Mouse (Mus musculus) spleen, embryonic (tissue): Measurements from ENCODE around the gene Fryl.

Experiments
- CTCF ChIA-PET: fragments of 350-600 bp; sonication (Branson Sonifier 250); formaldehyde crosslinking; loops from one replicate; lab custom pipeline; 2022; lab: Charles Lee

The Fryl gene

GRCm38 (mm10) chr5:73256352-73257065 is at the start of gene Fryl:
Gene Fryl, minus strand, starts transcription at chr5:73256619.
- CTCF ChIA-PET: no interaction called here

GRCm38 (mm10) chr5:73304507-73304906 is 48.1 kb upstream of the Fryl start:
- CTCF ChIA-PET: no interaction called here

DNA sequence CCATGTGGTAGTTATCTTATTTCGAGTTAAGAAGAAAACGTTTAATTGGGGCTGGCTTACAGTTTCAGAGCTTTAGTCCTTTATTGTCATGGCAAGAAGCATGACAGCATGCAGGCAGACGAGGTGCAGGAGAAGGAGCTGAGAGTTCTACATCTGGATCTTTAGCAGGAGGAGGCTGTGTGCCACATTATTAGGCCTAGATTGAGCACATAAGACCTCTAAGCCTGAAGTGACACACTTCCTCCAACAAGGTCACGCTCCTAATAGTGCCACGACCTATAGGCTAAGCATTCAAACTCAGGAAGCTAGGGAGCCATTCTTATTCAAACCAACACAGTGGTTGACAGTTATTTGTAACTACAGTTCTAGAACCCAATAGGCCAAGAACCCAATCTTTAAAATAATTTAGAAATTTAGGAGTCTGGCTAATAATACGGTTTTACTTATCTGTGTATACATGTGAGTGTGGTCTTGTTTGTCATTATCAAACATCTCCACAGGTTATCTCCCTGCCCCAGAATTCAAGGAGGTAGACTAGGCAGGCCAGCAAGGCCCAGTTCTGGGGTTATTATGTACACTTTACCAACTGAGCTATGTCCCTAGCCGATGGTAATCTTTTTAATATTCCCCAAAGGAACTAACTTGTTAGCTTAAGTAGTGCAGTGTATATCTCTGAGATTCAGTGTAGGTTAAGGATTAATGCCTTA is 45.3 kb upstream of the Fryl start:
- CTCF ChIA-PET: interaction anchor here (1.1 kb wide), 1 partner anchor 99 kb away, joined by 9 read pairs; no protein-coding TSS in a partner anchor

DNA sequence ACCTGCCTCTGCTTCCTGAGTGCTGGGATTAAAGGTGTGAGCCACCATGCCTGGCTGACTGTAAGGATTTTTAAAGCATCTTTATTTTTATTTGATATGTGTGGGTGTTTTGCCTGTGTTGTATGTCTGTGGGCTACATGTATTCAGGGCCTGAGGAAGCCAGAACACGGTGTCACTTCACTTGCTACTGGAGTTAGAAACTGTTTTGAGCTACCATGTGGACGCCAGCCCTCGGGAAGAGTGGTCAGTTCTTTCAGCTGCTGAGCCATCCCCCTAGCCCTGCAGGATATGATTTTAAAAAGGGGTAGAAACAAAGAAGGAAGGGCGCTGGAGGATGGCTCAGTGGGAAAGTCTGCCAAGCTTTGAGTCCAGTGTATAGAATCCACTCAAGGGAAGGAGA is 39.5 kb upstream of the Fryl start:
- CTCF ChIA-PET: no interaction called here

GRCm38 (mm10) chr5:73295016-73295415 is 38.6 kb upstream of the Fryl start:
- CTCF ChIA-PET: no interaction called here

GRCm38 (mm10) chr5:73293458-73293827 is 37.0 kb upstream of the Fryl start:
- CTCF ChIA-PET: interaction anchor here (0.9 kb wide), 1 partner anchor 136 kb away, joined by 3 read pairs; no protein-coding TSS in a partner anchor

- CTCF ChIA-PET: interaction anchor here (0.6 to 0.9 kb wide), 2 partner anchors 136 to 160 kb away, joined by 3 read pairs; no protein-coding TSS in a partner anchor
Measured at GRCm38 (mm10) chr5:73292502-73293457, 36.4 kb upstream of the Fryl start, which contains the start of gene Ociad1. Gene Ociad1, plus strand, starts transcription at chr5:73292784.

GRCm38 (mm10) chr5:73289900-73290299 is 33.5 kb upstream of the Fryl start:
- CTCF ChIA-PET: no interaction called here

GRCm38 (mm10) chr5:73286603-73287002 is 30.2 kb upstream of the Fryl start:
- CTCF ChIA-PET: interaction anchor here (2.5 kb wide), 1 partner anchor 33 kb away, joined by 7 read pairs; no protein-coding TSS in a partner anchor

DNA sequence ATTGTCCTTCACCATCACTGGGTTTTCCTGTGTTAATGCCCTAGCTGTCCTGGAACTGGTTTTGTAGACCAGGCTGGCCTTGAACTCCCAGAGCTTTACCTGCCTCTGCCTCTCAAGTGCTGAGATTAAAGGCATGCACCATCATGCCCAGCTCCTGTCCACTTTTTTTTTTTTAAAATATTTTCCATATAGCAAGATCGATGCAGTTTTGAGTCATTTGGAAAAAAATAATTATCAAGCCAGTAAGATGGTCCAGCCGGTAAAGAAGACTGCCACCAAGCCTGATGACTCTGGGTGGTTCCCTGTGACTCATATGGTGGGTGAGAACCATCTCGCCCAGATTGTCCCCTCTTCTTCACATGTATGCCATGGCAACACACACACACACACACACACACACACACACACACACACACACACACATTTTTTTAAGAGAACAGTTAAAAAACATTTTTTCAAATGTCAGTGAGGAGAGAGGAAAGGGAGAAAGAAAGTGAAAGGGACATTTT is 29.1 kb upstream of the Fryl start:
- CTCF ChIA-PET: no interaction called here

- CTCF ChIA-PET: no interaction called here
Measured at GRCm38 (mm10) chr5:73284046-73284445, 27.6 kb upstream of the Fryl start.

GRCm38 (mm10) chr5:73280567-73280850 is 24.1 kb upstream of the Fryl start:
- CTCF ChIA-PET: interaction anchor here (0.6 kb wide), 1 partner anchor 489 kb away, joined by 7 read pairs; no protein-coding TSS in a partner anchor

DNA sequence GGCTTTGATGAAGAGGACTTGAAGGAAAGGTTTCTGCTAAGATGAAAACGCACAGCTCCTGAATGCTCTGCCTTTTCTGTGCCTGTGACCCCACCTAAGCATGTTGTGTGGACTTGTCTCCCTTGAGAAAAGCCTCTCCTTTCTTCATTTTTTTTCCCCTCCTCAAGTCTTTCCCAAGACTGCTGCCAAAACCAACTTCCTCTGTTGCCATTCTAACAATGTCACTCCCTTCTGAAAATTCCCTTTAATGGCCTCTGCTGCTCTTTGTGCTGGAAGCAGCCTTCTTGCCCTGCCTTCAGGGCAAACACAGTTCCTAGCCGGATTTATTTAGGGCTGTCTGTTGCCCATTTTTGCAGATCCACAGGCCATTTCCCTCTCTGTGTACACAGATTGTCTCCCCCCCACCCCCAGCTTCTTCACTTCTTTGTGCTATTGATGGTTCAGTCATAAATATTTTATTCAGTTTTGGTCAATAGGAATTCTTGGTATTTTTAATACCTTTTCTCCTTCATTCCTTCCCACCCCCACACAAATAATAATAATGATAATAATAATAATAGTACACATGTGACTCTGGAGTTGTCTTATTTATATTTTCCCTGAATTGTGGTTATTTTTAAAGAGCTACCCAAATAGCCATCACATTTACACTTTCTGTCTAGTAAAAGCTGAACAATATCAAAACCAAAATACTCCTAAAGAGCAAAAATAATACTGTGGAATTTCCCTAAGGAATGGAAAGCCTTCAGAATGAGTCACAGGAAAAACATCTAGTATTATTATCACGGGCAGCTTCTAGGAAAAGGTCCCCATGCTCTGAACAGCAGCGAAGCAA is 23.5 kb upstream of the Fryl start:
- CTCF ChIA-PET: interaction anchor here (0.6 kb wide), 1 partner anchor 488 kb away, joined by 7 read pairs; no protein-coding TSS in a partner anchor

- CTCF ChIA-PET: no interaction called here
Measured at GRCm38 (mm10) chr5:73279190-73279589, 22.8 kb upstream of the Fryl start.

DNA sequence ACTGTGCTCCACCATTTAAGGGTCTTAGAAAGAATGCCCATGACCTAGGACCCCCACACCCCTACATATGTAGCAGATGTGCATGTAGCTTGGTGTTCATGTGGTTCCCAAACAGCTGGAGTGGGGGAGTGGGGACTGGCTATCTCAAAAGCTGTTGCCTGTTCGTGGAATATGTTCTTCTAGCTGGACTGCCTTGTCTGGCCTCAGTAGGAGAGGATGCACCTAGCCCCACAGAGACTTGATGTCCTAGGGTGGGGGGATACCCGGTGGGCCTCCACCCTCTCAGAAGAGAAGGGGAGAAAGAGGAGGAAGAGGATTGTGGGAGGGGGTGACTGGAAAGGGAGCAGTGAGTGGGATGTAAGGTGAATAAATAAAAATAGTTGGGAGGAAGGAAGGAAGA is 18.5 kb upstream of the Fryl start:
- CTCF ChIA-PET: no interaction called here

- CTCF ChIA-PET: no interaction called here
Measured at GRCm38 (mm10) chr5:73273171-73273570, 16.8 kb upstream of the Fryl start.

DNA sequence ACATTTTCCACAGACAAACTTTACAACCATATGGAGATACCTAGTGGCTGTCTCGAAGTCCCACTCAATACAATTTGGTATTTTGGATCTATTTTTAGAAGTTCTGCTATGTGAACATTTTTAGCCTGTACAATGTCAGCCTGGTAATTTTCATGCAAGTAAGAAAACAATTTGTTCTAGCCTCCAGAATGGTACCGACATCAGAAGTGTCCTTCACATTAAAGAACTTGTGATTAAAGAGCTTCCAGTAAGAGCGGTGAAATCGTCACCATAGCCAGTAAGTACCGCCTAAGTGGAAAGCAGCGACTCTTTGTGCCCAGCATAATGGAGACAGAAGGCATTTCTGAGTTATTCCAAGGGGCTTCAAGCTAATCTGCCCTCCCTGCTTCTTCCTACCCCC is 14.2 kb upstream of the Fryl start:
- CTCF ChIA-PET: no interaction called here

GRCm38 (mm10) chr5:73268636-73269213 is 12.3 kb upstream of the Fryl start:
- CTCF ChIA-PET: no interaction called here

- CTCF ChIA-PET: interaction anchor here (0.6 kb wide), 1 partner anchor 48 kb away, joined by 3 read pairs; no protein-coding TSS in a partner anchor
Measured at GRCm38 (mm10) chr5:73265460-73265859, 9.0 kb upstream of the Fryl start.

GRCm38 (mm10) chr5:73264122-73264521 is 7.7 kb upstream of the Fryl start:
- CTCF ChIA-PET: interaction anchor here (0.6 to 0.7 kb wide), 2 partner anchors 37 to 86 kb away, joined by 3 to 12 read pairs; no protein-coding TSS in a partner anchor
